Mouse (Mus musculus) splenic B cell, adult 2 months (primary cell): ENCODE data around the gene Selenop.
"Not testable (repeated sequence)": the region's sequence is repeated elsewhere in the genome, so short reads cannot be mapped to it uniquely, and the experiment has no call there.

Experiments used
- DNase-seq: peaks from one replicate; pipeline ENCODE4 v3.0.0-alpha.2; 2011; ENCODE audit warnings: low read depth, low spot score
- H3K27me3 ChIP-seq: 2 replicates; pipeline ENCODE4 v1.6.1; 2012; ENCODE audit warnings: mild to moderate bottlenecking, low read length, moderate library complexity, mixed read lengths; ENCODE audit not compliant: control insufficient read depth, poor library complexity, insufficient read depth, severe bottlenecking
- H3K36me3 ChIP-seq: 2 replicates; pipeline ENCODE4 v1.6.1; 2012; ENCODE audit warnings: mild to moderate bottlenecking, low read length, moderate library complexity, mixed read lengths; ENCODE audit not compliant: control insufficient read depth, poor library complexity, insufficient read depth, severe bottlenecking

The Selenop gene

DNA sequence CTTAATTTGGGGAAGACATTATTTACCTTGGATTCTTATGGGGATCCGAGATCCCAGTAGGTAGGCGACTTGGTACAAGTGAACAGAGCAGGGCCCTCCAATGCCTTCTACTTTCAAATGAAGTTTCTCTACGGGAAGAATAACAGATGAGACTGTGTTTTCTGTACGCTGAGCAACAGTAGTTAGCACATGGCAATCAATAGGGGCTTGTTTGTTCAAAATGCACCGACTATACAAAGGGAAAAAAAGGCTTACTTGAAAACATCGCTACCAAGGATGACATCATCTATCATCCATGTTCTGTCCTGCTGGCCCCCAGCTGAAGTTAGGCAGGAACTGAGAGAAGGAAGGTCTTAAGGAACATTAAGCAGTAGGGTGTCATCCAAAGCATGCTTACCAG is at the start of gene Selenop:
Gene Selenop, plus strand, starts transcription at position 301 of the 400 bp plus-strand sequence.
- H3K36me3 ChIP-seq = no peaks in the 10 kb centered on the region
- DNase-seq = no peak
- no peaks in the 10 kb centered on the region for H3K27me3 ChIP-seq

DNA sequence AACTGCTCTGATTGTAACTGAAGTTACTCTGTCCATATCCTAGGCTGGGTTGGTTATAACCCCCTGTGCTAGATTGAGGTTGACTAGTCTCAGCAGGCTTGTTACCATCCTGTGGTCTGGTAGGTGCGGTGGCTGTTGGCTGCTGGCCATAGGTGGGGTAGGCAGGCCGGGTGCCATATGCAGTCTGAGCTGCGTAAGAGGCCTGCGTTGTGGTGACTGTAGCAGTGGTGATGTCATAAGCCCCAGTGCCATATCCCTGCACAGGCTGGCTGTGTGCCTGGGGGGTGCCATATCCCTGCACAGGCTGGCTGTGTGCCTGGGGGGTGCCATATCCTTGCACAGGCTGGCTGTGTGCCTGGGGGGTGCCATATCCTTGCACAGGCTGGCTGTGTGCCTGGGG is 49.7 kb upstream of the Selenop start:
- H3K27me3 ChIP-seq, H3K36me3 ChIP-seq, DNase-seq: not testable (repeated sequence)

DNA sequence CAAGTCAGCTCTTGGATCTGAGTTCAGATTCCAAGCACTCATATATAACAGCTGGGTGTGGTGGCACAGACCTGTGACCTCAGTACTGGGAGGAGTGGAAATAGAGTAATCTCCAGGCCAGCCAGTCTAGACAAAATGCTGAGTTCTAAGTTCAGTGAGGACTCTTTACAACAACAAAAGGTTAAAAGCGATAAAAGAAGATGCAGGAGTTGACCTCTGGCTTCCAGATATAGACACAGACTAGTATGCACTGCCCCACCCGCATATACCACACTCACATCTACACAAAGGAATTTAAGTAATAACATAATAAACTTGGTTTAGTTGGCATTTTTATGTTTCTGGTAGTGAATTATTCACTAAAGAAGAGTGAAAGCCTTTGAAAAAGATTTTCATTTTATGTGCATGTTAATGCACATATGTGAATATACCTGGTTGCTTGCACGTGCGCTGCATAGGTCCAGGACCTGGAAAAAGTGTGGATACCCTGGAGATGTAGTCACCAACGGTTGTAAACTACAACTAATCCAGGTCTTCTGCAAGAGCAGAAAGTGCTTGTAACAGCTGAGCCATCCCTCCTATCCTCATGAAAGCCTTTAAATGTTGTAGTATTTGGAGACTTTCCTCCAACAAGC is 45.4 kb upstream of the Selenop start:
- no peak for DNase-seq
- Histone ChIP-seq H3K36me3 (no peaks in the 10 kb centered on the region), H3K27me3 (no peaks in the 10 kb centered on the region)

DNA sequence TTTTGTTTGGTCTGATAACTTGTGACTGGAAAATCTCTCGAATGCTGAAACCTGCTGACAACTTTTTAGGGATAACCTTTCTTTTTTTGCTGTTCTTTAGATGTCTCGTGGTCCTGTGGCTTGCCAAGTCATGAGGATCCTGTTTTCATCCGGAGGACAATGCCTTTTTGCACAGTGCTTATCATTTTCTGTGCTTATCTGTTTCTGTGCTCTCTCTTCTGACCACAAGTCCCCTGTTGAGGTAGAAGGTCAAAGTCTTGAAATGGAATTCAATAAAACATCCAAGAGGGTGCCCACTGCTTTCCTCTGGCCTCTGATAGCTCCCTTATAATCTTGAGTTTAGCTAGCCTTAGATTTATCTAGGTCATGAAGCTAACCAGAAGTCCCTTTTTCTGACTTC is 41.8 kb upstream of the Selenop start:
- H3K36me3 ChIP-seq = no peaks in the 10 kb centered on the region
- DNase-seq = no peak
- no peaks in the 10 kb centered on the region for H3K27me3 ChIP-seq

DNA sequence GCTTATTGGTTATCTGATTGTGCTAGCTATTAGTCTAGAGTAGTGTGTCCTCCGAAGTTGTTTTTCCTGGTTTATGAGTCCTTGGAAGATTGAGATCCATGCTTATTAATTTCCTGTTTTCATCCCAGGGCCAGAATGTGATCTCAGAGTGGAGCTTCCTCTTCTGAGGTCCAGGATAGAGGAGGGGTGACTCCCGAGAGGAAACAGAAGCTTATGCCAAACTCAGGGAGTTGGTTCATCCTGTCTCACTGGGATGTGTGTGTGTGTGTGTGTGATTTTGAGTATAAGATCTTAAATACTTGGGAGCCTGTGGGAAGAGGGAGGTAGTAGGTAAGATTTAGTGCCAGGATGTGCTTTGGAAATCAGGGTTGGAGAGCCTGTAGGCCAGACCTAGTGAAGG is 40.2 kb upstream of the Selenop start:
- no peaks in the 10 kb centered on the region for H3K27me3 ChIP-seq
- DNase-seq = no peak
- H3K36me3 ChIP-seq = no peaks in the 10 kb centered on the region

DNA sequence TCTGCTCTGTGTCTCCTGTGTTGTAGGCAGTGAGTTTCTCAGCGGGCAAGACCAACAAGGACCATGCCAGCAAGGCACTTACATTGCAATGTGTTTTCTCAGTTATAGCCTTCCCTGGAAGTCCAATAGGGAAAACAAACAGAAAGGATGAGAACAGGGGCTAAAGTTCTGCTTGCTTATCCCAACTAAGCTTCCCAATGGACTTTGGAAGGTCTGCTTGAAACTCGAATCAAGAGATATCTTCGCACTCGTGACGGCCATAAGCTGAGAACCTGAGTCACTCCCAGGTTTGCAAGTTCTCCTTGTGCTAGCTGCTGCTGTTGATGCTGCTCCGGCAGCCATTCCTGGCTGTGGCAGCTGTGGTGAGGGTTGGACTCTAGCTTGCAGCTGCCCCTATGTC is 39.4 kb upstream of the Selenop start:
- DNase-seq = no peak
- H3K27me3 ChIP-seq = no peaks in the 10 kb centered on the region
- no peaks in the 10 kb centered on the region for H3K36me3 ChIP-seq

DNA sequence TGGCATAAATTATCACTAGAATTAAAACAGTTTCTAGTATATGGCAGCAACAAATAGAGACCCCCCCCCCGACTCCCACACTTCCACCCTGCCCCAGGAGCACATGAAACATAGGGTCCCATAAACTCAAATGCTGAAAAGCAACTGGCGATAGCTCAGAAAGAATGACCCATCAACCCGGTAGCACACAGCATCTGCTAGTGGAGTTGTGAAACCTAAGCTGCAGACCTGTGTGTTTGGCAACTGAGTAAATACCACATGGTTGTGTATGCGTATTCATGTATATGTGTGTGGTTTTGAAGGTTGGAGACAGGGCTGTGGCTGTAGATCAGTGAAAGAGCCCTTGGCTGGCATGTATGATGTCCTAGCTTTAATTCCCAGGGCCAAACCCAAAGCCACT is 37.3 kb upstream of the Selenop start:
- H3K27me3 ChIP-seq = no peaks in the 10 kb centered on the region
- DNase-seq = no peak
- H3K36me3 ChIP-seq = no peaks in the 10 kb centered on the region

DNA sequence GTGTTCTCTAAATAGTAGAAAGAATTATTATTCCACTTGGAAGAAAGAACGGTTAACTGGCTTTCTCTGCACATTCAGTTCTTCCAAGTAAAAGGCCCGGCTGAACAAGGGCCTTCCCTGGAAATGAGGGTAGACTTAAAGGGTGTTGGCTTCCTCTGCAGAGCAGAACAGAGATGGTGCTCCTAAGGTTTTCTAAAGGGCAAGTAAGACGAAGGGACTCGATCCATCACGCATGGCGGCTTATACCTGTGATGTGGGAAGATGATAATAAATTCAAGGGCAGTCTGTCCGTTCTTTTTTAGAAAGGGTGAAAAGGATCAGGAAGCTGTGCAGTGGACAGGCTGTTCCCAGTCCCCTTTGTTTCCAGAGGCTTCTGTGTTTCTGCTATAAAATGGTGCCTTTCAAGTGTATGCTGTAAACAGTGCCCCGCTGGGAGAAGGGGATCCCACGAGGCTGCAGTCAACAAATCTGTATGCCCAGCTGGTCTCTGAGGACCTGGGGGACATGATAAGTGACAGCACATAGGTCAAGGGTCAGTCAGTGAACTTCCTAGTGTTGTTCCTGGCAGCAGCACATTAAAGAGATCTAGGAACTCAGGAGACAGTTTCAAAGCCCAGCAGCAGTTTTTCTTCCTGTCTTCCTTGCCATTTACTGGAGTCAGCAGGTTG is 36.0 kb upstream of the Selenop start:
- no peaks in the 10 kb centered on the region for H3K27me3 ChIP-seq
- H3K36me3 ChIP-seq = no peaks in the 10 kb centered on the region
- DNase-seq = no peak

DNA sequence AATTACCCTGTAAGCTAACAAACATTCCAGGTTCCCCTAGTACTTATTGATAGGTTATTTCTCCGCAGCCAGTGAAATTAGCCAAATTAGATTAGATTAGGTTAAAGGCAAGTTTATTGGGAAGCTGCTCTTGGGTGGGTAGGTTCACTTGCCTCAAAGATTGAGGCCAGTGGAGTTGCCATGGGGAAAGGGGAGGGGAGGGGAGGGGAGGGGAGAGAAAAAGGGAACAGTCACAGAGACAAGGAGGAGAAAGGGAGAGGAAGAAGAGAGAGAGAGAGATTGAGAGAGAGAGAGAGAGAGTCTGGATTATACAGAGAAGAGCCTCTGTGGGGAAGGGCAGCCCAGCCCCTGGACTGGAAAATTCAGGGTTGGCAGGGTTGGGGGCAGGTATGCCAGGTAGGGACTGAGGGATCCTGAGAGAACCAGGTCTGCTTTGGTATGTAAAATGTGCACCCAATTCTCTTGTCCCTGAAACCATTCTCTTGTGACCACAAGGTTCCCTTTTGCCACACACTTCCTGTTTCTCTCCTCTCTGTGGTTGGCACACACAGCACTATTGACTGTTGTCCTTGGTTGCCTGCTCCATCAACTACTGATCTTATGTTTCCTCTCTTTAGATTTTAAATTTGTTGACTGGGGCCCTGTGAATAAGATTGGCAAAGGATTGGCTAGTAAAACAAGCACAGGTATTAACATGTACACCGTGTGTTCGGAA is 34.4 kb upstream of the Selenop start:
- DNase-seq = peak; percentile 55
- H3K36me3 ChIP-seq = no peaks in the 10 kb centered on the region
- no peaks in the 10 kb centered on the region for H3K27me3 ChIP-seq

DNA sequence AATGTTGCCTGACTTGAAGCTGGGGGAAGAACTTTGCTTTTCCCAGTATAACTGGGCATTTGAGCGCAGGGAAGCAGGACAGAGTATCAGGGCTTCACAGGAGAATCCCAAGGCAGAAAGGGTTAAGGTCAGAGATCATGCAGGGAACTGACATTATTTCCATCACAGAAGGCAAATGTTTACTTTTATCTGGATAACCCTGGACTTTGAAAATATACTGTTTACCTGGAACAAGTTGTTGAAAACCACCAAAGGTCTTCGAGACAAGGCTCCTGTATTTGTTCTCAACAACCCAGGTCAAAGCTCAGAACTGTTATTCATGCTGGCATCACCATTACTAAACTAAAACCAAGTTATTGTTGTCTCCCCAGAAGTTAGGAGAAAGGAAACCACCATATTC is 32.0 kb upstream of the Selenop start:
- no peaks in the 10 kb centered on the region for H3K36me3 ChIP-seq
- H3K27me3 ChIP-seq = no peaks in the 10 kb centered on the region
- no peak for DNase-seq

DNA sequence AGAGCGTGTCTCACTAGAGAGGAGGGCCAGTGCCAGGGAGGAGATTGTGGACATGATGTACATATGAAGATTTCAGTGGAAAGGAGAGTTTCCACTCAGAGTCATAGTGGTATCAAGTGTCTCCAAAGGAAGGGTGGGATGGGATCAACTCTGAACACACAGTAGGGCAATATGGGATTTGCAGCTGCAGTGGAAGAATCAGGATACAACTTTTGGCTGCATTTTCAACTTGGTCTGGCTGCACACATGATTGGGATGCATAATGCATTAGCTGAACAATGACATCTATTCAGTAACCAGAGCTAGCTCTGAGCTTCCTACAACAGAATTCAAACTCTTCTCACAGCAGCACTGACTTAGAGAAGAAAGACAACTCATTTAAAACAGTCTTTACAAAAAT is 30.4 kb upstream of the Selenop start:
- DNase-seq = no peak
- Histone ChIP-seq H3K27me3 (no peaks in the 10 kb centered on the region), H3K36me3 (no peaks in the 10 kb centered on the region)

DNA sequence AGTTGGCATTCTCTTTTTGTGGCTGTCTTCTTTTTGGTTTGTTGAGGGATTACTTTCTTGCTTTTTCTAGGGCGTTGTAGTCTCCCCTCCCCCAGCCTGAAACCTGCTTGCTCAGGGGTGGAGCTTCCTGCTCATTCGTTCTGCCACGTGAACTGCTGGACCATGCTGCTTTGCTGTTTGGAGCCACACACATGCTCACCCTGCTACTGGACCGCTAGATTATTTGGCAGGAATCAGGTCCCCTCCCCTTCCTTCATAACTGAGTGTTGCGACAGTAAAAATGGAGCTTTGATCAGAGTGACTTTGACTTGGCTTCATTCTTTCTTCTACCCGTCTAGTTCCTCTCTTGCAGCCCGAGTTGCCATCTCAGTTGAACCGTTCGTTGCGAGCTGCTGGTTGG is 23.3 kb upstream of the Selenop start:
- not testable (repeated sequence) for DNase-seq, H3K27me3 ChIP-seq, H3K36me3 ChIP-seq

DNA sequence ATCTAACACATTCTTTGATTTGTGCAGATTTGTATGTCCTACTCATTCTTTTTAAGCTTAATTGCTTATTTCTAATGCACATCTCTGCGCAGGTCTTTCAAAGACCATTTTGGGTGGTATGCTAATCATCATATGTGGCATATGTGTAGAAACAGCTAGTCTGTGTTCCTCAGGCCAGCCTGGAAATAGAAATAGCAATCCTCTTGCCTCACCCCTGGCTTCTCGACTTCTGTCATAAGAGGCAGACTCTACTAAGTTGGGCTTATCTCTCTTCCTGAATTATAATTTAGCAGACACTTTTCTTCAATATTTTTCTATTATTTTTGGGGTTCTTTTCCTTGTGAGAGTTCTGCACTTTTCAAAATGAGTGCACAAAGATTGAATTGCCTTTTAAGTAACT is 17.7 kb upstream of the Selenop start:
- DNase-seq = no peak
- H3K36me3 ChIP-seq = no peaks in the 10 kb centered on the region
- no peaks in the 10 kb centered on the region for H3K27me3 ChIP-seq

DNA sequence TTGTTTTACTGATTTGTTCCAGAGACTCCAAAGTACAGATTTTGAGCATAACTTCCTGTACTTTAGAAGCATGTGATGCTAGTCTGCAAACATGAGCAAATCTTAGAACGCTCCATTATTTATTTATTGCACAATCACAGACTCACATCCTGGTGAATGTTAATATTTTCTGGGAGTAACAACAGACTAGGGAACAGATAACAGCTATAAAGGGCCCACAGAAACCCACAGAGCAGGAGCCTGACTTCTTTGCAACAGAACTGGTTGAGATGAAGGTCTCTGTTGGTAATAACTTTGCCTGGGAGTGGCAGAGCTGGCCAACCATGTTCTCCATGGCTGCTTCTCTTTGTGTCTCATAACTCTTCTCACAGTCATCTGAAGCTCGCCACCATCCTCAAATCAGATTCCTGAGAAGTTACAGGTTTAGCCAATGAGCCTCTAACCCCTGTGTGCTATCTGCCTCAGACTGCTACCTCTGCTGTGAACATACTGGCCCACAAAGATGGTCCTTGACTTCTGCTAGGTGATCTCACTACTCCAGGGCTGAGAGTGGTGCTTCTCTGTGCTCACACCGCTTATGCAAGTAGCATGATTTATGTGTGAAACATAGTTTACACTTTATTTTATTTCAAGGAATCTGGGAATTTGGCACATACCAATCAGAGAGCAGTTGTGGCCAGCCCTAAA is 17.2 kb upstream of the Selenop start:
- H3K27me3 ChIP-seq = no peaks in the 10 kb centered on the region
- DNase-seq = no peak
- H3K36me3 ChIP-seq = no peaks in the 10 kb centered on the region

DNA sequence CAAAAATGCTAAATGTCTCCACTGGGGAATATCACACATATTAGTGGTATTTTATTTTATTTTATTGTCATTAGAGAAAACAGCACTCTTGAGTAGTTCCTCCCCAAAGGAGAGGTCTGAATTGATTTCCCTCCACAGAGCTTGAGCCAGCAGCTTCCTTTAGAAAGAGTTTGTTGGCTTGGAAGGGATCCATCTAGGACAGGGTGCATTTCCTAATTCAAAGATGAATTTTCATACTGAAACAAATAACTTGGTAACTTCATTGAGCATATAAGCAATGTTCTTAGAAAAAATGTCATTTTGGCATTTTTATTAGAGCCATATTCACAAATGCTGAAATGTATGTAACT is 16.7 kb upstream of the Selenop start:
- Histone ChIP-seq H3K36me3 (no peaks in the 10 kb centered on the region), H3K27me3 (no peaks in the 10 kb centered on the region)
- DNase-seq = no peak
